Mouse (Mus musculus): ENCODE data around the gene Ly6g6e. TPM values are rescaled to one million over a fixed set of nuclear protein-coding genes. Genes with fewer than 3 reads are reported as not detected.
A peak's percentile ranks its signal among the peaks of the same experiment; 100 is the strongest.

Gene Ly6g6e
- polyA plus RNA-seq, 1 experiment: 5.3 TPM

- no peak overlapping the region for H3K4me3 ChIP-seq (replicated peaks; ENCODE audit: insufficient read depth, low read depth, low read length)
- no peaks in the 10 kb centered on the region for H3K27me3 ChIP-seq (ENCODE audit: control insufficient read depth, insufficient read depth, low read length)
- no peak overlapping the region for H3K27ac ChIP-seq (ENCODE audit: insufficient read depth, low read length)
- DNase-seq: no peak
- WGBS: 37% methylated on average over 1 of the region's 1 CpGs
- TF ChIP-seq CTCF (IDR thresholded peaks at IDR 0.05; ENCODE audit: borderline replicate concordance, insufficient read depth, low read depth, low read length) (no peak), POLR2A (IDR thresholded peaks at IDR 0.05; ENCODE audit: borderline replicate concordance, insufficient read depth, low read length) (no peak)
- peaks cover 11% of the 10 kb centered on the region for H3K4me1 ChIP-seq (ENCODE audit: control insufficient read depth, insufficient read depth, low read length)
These were observed 29.0 kb upstream of the Ly6g6e start for GRCm38 (mm10) chr17:35047688-35048087.

- Histone ChIP-seq H3K27me3 (ENCODE audit: control insufficient read depth, insufficient read depth, low read length) (no peaks in the 10 kb centered on the region), H3K4me1 (ENCODE audit: control insufficient read depth, insufficient read depth, low read length) (peaks cover 12% of the 10 kb centered on the region), H3K27ac (ENCODE audit: insufficient read depth, low read length) (no peak overlapping the region), H3K4me3 (replicated peaks; ENCODE audit: insufficient read depth, low read depth, low read length) (no peak overlapping the region)
- 39% methylated on average over 11 of the region's 11 CpGs for WGBS
- TF ChIP-seq CTCF (IDR thresholded peaks at IDR 0.05; ENCODE audit: borderline replicate concordance, insufficient read depth, low read depth, low read length): no peak
- no peak for TF ChIP-seq POLR2A (IDR thresholded peaks at IDR 0.05; ENCODE audit: borderline replicate concordance, insufficient read depth, low read length)
- no peak for DNase-seq
These were observed 28.4 kb upstream of the Ly6g6e start for GRCm38 (mm10) chr17:35048149-35048931.

- WGBS: 89% methylated on average over 5 of the region's 5 CpGs
- TF ChIP-seq CTCF (IDR thresholded peaks at IDR 0.05; ENCODE audit: borderline replicate concordance, insufficient read depth, low read depth, low read length) (no peak), POLR2A (IDR thresholded peaks at IDR 0.05; ENCODE audit: borderline replicate concordance, insufficient read depth, low read length) (no peak)
- Histone ChIP-seq H3K27me3 (ENCODE audit: control insufficient read depth, insufficient read depth, low read length) (no peaks in the 10 kb centered on the region), H3K27ac (ENCODE audit: insufficient read depth, low read length) (no peak overlapping the region), H3K4me3 (replicated peaks; ENCODE audit: insufficient read depth, low read depth, low read length) (no peak overlapping the region), H3K4me1 (ENCODE audit: control insufficient read depth, insufficient read depth, low read length) (peaks cover 12% of the 10 kb centered on the region)
- no peak for DNase-seq
These were observed 27.7 kb upstream of the Ly6g6e start for GRCm38 (mm10) chr17:35048932-35049440.

- Histone ChIP-seq H3K4me3 (replicated peaks; ENCODE audit: insufficient read depth, low read depth, low read length) (peak within 1 kb of the TSS; percentile 81), H3K27ac (ENCODE audit: insufficient read depth, low read length) (peak within 1 kb of the TSS; percentile 12; the same call in 1 of the 2 replicates), H3K4me1 (ENCODE audit: control insufficient read depth, insufficient read depth, low read length) (peaks cover 12% of the 10 kb centered on the region), H3K27me3 (ENCODE audit: control insufficient read depth, insufficient read depth, low read length) (no peaks in the 10 kb centered on the region)
- 20% methylated on average over 11 of the region's 11 CpGs for WGBS
- TF ChIP-seq POLR2A (IDR thresholded peaks at IDR 0.05; ENCODE audit: borderline replicate concordance, insufficient read depth, low read length) (no peak), CTCF (IDR thresholded peaks at IDR 0.05; ENCODE audit: borderline replicate concordance, insufficient read depth, low read depth, low read length) (no peak)
- no peak for DNase-seq
These were observed 27.1 kb upstream of the Ly6g6e start, which contains the start of gene Clic1 for GRCm38 (mm10) chr17:35049561-35050016. TSS of gene Clic1 (plus strand) at chr17:35049966.

- TF ChIP-seq CTCF (IDR thresholded peaks at IDR 0.05; ENCODE audit: borderline replicate concordance, insufficient read depth, low read depth, low read length): no peak
- TF ChIP-seq POLR2A (IDR thresholded peaks at IDR 0.05; ENCODE audit: borderline replicate concordance, insufficient read depth, low read length): peak; percentile 30; the same call in 1 of the 2 replicates
- peak overlapping the region; percentile 81 for H3K4me3 ChIP-seq (replicated peaks; ENCODE audit: insufficient read depth, low read depth, low read length)
- peaks cover 12% of the 10 kb centered on the region for H3K4me1 ChIP-seq (ENCODE audit: control insufficient read depth, insufficient read depth, low read length)
- H3K27me3 ChIP-seq (ENCODE audit: control insufficient read depth, insufficient read depth, low read length): no peaks in the 10 kb centered on the region
- H3K27ac ChIP-seq (ENCODE audit: insufficient read depth, low read length): peak overlapping the region; percentile 12; the same call in 1 of the 2 replicates
- 7% methylated on average over 27 of the region's 27 CpGs for WGBS
- peak in 1 of 2 experiments; percentile 60 for DNase-seq
These were observed 26.5 kb upstream of the Ly6g6e start for GRCm38 (mm10) chr17:35050126-35050750.

- Histone ChIP-seq H3K27me3 (ENCODE audit: control insufficient read depth, insufficient read depth, low read length) (no peaks in the 10 kb centered on the region), H3K27ac (ENCODE audit: insufficient read depth, low read length) (peak overlapping the region; percentile 96), H3K4me3 (replicated peaks; ENCODE audit: insufficient read depth, low read depth, low read length) (peak overlapping the region; percentile 77), H3K4me1 (ENCODE audit: control insufficient read depth, insufficient read depth, low read length) (peaks cover 12% of the 10 kb centered on the region)
- 18% methylated on average over 21 of the region's 21 CpGs for WGBS
- DNase-seq: peak; percentile 62 to 68
- TF ChIP-seq POLR2A (IDR thresholded peaks at IDR 0.05; ENCODE audit: borderline replicate concordance, insufficient read depth, low read length) (peak; percentile 18; the same call in 1 of the 2 replicates), CTCF (IDR thresholded peaks at IDR 0.05; ENCODE audit: borderline replicate concordance, insufficient read depth, low read depth, low read length) (no peak)
These were observed 25.3 kb upstream of the Ly6g6e start for GRCm38 (mm10) chr17:35051156-35052086.

- 60% methylated on average over 12 of the region's 12 CpGs for WGBS
These were observed 24.4 kb upstream of the Ly6g6e start for GRCm38 (mm10) chr17:35052271-35052798.

More at GRCm38 (mm10) chr17:35052271-35052798, 24.4 kb upstream of the Ly6g6e start:
- DNase-seq: no peak
- Histone ChIP-seq H3K4me1 (ENCODE audit: control insufficient read depth, insufficient read depth, low read length) (peaks cover 12% of the 10 kb centered on the region), H3K4me3 (replicated peaks; ENCODE audit: insufficient read depth, low read depth, low read length) (peak overlapping the region; percentile 77), H3K27ac (ENCODE audit: insufficient read depth, low read length) (peak overlapping the region; percentile 96), H3K27me3 (ENCODE audit: control insufficient read depth, insufficient read depth, low read length) (no peaks in the 10 kb centered on the region)
- no peak for TF ChIP-seq POLR2A (IDR thresholded peaks at IDR 0.05; ENCODE audit: borderline replicate concordance, insufficient read depth, low read length)
- no peak for TF ChIP-seq CTCF (IDR thresholded peaks at IDR 0.05; ENCODE audit: borderline replicate concordance, insufficient read depth, low read depth, low read length)

Measured in cerebellum, adult 2 months (tissue).